Mouse (Mus musculus): ENCODE data around the gene Fam72a. TPM values are rescaled to one million over a fixed set of nuclear protein-coding genes. Genes with fewer than 3 reads are reported as not detected.
"Not testable (repeated sequence)": the region's sequence is repeated elsewhere in the genome, so short reads cannot be mapped to it uniquely, and the experiment has no call there.

The Fam72a gene
- polyA plus RNA-seq, 1 experiment from 2014 or later: 5.1 TPM

DNA sequence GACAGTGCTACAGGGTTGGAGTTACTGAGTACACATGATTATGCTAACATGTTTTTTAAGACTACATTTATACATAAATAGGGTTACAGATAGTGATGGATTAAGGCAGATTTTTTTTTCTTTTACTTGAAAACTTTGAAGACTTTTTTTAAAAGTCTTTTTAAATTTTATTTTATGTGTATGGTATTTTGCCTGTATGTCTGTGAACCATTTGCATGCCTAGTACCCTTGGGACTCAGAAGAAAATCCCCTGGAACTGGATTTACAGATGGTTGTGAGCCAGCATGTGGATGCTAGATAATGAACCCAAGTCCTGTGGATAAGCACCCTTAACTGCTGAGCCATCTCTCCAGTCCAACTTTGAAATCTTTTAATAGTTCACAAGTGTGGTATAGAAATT is 25.7 kb downstream of the Fam72a start:
- Histone ChIP-seq H3K9ac (replicated peaks; ENCODE audit: low read length) (no peak overlapping the region), H3K4me3 (ENCODE audit: low read depth, low read length) (no peak overlapping the region), H3K4me1 (ENCODE audit: control insufficient read depth, insufficient read depth, low read length) (0 out of 2 replicates have a peak, but pooled peaks cover 2% of the 10 kb centered on the region), H3K9me3 (replicated peaks; ENCODE audit: control insufficient read depth, low read length) (no peaks in the 10 kb centered on the region), H3K27ac (replicated peaks; ENCODE audit: low read depth, low read length) (no peak overlapping the region), H3K36me3 (replicated peaks; ENCODE audit: control insufficient read depth, insufficient read depth, low read depth, low read length) (no peaks in the 10 kb centered on the region), H3K4me2 (ENCODE audit: low read depth, low read length) (no peak overlapping the region), H3K27me3 (ENCODE audit: control insufficient read depth, insufficient read depth, low read length) (no peaks in the 10 kb centered on the region)
- DNase-seq (ENCODE audit: low spot score) (no peak), ATAC-seq (replicated peaks; ENCODE audit: insufficient number of reproducible peaks, low FRiP score, low TSS enrichment, low read depth) (no peak)

DNA sequence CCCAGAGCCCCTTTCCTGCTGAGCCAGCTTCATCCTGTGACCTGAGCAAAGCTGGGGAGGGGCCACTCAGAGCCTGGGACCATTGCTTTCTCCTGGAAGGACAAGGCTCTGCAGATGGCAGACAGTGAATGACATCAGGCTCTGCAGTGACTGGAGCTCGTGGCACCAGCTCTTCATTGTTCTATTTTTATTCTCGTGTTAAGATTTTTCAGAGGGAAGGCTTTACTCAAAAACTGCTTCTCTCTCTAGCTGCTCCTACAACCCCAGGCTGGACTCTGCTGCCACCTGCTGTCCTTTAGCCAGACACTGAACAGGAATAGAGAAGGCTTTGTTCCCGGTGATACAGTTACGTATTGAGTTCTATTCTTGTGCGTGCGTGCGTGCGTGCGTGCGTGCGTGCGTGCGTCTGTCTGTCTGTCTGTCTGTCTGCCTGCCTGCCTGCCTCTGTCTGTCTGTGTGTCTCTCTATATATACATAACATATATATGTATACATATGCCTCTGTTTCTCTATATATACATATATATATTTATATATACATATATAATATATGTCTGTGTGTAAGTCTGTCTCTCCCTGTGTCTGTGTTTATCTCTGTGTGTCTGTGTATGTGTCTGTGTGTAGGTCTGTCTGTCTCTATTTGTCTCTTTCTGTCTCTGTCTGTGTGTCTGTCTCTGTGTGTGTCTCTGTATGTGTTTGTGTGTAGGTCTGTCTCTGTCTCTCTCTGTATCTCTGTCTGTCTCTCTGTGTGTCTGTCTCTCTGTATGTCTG is 27.5 kb downstream of the Fam72a start:
- H3K4me1 ChIP-seq (ENCODE audit: control insufficient read depth, insufficient read depth, low read length): no peaks in the 10 kb centered on the region
- no peak overlapping the region for H3K4me3 ChIP-seq (ENCODE audit: low read depth, low read length)
- H3K4me2 ChIP-seq (ENCODE audit: low read depth, low read length): no peak overlapping the region
- no peaks in the 10 kb centered on the region for H3K36me3 ChIP-seq (replicated peaks; ENCODE audit: control insufficient read depth, insufficient read depth, low read depth, low read length)
- peak; percentile 91 for ATAC-seq (replicated peaks; ENCODE audit: insufficient number of reproducible peaks, low FRiP score, low TSS enrichment, low read depth)
- no peak overlapping the region for H3K27ac ChIP-seq (replicated peaks; ENCODE audit: low read depth, low read length)
- H3K9ac ChIP-seq (replicated peaks; ENCODE audit: low read length): peak overlapping the region; percentile 57
- no peaks in the 10 kb centered on the region for H3K27me3 ChIP-seq (ENCODE audit: control insufficient read depth, insufficient read depth, low read length)
- peak; percentile 90 for DNase-seq (ENCODE audit: low spot score)
- no peaks in the 10 kb centered on the region for H3K9me3 ChIP-seq (replicated peaks; ENCODE audit: control insufficient read depth, low read length)
- WGBS: 15% methylated on average over 13 of the region's 13 CpGs

DNA sequence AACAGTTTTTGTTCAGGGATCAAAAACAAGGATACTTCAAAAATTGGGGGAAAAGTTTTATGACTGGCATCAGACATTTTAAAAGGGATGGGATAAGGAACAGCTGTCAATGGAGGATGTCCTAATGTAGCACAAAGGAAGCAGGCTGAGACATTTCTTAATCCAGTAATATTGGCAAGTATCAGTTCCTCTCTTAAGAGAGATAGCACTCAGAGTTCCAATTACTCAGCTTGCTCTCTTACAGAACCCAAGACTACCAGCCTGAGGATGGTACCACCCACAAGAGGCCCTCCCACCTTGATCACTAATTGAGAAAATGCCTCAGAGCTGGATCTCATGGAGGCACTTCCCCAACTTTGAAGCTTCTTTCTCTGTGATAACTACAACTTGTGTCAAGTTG is 32.8 kb downstream of the Fam72a start:
- Histone ChIP-seq H3K27ac (replicated peaks; ENCODE audit: low read depth, low read length) (no peak overlapping the region), H3K4me1 (ENCODE audit: control insufficient read depth, insufficient read depth, low read length) (no peaks in the 10 kb centered on the region), H3K36me3 (replicated peaks; ENCODE audit: control insufficient read depth, insufficient read depth, low read depth, low read length) (no peaks in the 10 kb centered on the region), H3K9ac (replicated peaks; ENCODE audit: low read length) (no peak overlapping the region), H3K4me2 (ENCODE audit: low read depth, low read length) (no peak overlapping the region), H3K9me3 (replicated peaks; ENCODE audit: control insufficient read depth, low read length) (no peaks in the 10 kb centered on the region), H3K4me3 (ENCODE audit: low read depth, low read length) (no peak overlapping the region), H3K27me3 (ENCODE audit: control insufficient read depth, insufficient read depth, low read length) (no peaks in the 10 kb centered on the region)
- ATAC-seq (replicated peaks; ENCODE audit: insufficient number of reproducible peaks, low FRiP score, low TSS enrichment, low read depth) (no peak), DNase-seq (ENCODE audit: low spot score) (no peak)

DNA sequence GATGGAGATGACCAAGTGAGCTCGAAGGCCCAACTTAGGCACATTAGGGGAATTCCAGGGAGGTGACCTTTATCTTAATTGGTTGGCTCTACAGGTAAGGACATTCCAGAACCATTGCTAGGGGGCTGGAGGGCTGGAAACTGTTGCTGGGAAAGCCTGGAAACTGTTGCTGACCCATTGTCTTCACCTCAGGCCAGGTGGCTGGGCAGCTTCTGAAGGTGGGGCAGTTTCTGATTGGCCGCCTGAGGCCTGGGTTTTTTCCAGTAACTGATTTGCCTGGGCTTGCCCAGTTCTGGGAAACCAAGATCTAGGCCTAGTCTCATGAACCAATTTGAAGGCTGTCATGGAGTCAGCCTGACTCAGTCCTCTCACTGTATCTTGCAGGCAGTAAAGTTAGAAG is 34.4 kb downstream of the Fam72a start:
- no peaks in the 10 kb centered on the region for H3K27me3 ChIP-seq (ENCODE audit: control insufficient read depth, insufficient read depth, low read length)
- no peaks in the 10 kb centered on the region for H3K4me1 ChIP-seq (ENCODE audit: control insufficient read depth, insufficient read depth, low read length)
- no peaks in the 10 kb centered on the region for H3K9me3 ChIP-seq (replicated peaks; ENCODE audit: control insufficient read depth, low read length)
- H3K4me2 ChIP-seq (ENCODE audit: low read depth, low read length): no peak overlapping the region
- H3K4me3 ChIP-seq (ENCODE audit: low read depth, low read length): no peak overlapping the region
- WGBS: 90% methylated on average over 2 of the region's 2 CpGs
- no peak overlapping the region for H3K27ac ChIP-seq (replicated peaks; ENCODE audit: low read depth, low read length)
- no peaks in the 10 kb centered on the region for H3K36me3 ChIP-seq (replicated peaks; ENCODE audit: control insufficient read depth, insufficient read depth, low read depth, low read length)
- no peak for ATAC-seq (replicated peaks; ENCODE audit: insufficient number of reproducible peaks, low FRiP score, low TSS enrichment, low read depth)
- DNase-seq (ENCODE audit: low spot score): no peak
- H3K9ac ChIP-seq (replicated peaks; ENCODE audit: low read length): no peak overlapping the region

DNA sequence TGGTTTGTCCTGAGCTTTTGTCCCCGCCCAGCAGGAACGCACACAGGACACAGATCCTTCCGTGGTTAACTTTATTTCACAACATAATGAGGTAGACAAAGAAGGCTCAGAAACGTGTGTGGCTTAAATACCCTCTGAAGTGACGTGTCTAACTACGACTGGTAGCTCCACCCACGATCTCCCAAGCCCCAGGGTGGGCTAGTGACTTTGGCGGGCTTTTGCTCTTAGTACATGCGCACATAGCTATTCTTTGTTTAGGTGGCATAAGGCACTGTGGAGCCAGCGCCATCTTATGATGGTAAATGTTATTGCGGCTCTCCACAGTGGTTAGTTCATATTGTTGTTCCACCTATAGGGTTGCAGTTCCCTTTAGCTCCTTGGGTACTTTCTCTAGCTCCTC is 38.4 kb downstream of the Fam72a start:
- H3K4me3 ChIP-seq (ENCODE audit: low read depth, low read length); H3K27me3 ChIP-seq (ENCODE audit: control insufficient read depth, insufficient read depth, low read length); ATAC-seq (replicated peaks; ENCODE audit: insufficient number of reproducible peaks, low FRiP score, low TSS enrichment, low read depth); H3K27ac ChIP-seq (replicated peaks; ENCODE audit: low read depth, low read length); H3K4me1 ChIP-seq (ENCODE audit: control insufficient read depth, insufficient read depth, low read length); H3K36me3 ChIP-seq (replicated peaks; ENCODE audit: control insufficient read depth, insufficient read depth, low read depth, low read length); H3K9me3 ChIP-seq (replicated peaks; ENCODE audit: control insufficient read depth, low read length); H3K9ac ChIP-seq (replicated peaks; ENCODE audit: low read length); H3K4me2 ChIP-seq (ENCODE audit: low read depth, low read length): not testable (repeated sequence)
- peak; percentile 60 for DNase-seq (ENCODE audit: low spot score)
- WGBS: 37% methylated on average over 11 of the region's 11 CpGs

DNA sequence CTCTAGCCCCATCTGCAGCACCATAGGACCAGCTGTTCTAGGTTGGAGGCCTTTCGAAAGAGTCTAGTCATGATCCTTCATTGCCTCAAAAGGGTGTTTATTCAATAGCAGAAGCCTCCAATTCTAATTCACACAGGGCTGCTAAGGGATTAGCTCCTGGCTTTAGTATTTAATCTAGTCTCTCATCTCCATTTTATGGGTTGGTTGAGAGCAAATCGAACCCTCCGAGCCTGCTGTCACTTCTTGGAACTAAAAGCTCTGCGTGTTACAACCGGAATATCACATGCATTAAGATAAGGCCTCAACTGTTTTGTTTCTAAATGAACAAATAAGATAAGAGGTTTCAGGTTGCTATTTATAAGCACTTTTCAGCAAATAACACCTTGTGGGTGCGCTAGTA is 42.0 kb downstream of the Fam72a start:
- Histone ChIP-seq H3K27me3 (ENCODE audit: control insufficient read depth, insufficient read depth, low read length) (no peaks in the 10 kb centered on the region), H3K9ac (replicated peaks; ENCODE audit: low read length) (no peak overlapping the region), H3K4me2 (ENCODE audit: low read depth, low read length) (no peak overlapping the region), H3K4me3 (ENCODE audit: low read depth, low read length) (no peak overlapping the region), H3K27ac (replicated peaks; ENCODE audit: low read depth, low read length) (no peak overlapping the region), H3K36me3 (replicated peaks; ENCODE audit: control insufficient read depth, insufficient read depth, low read depth, low read length) (no peaks in the 10 kb centered on the region), H3K4me1 (ENCODE audit: control insufficient read depth, insufficient read depth, low read length) (no peaks in the 10 kb centered on the region), H3K9me3 (replicated peaks; ENCODE audit: control insufficient read depth, low read length) (no peaks in the 10 kb centered on the region)
- DNase-seq (ENCODE audit: low spot score) (no peak), ATAC-seq (replicated peaks; ENCODE audit: insufficient number of reproducible peaks, low FRiP score, low TSS enrichment, low read depth) (no peak)
- WGBS: 92% methylated on average over 6 of the region's 6 CpGs

DNA sequence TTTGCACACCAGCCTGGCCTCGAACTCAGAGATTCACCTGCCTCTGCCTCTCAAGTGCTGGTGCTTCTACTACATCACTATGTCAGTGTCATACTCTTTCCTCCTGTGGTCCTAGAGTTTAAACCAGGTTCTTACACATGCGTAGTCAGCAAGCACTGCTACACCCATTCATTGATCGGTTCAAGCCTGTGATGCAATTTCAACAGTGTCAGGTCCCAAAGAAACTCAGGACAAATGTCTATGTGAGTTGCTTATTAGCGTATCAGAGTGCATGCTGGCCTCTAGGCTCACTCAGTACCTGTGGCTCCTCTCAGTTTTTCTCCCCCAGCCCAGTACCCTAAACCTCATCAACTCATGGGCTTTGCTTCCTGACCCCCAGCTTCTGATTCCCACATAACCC is 42.7 kb downstream of the Fam72a start:
- no peak overlapping the region for H3K4me3 ChIP-seq (ENCODE audit: low read depth, low read length)
- no peaks in the 10 kb centered on the region for H3K4me1 ChIP-seq (ENCODE audit: control insufficient read depth, insufficient read depth, low read length)
- DNase-seq (ENCODE audit: low spot score) (no peak), ATAC-seq (replicated peaks; ENCODE audit: insufficient number of reproducible peaks, low FRiP score, low TSS enrichment, low read depth) (no peak)
- H3K4me2 ChIP-seq (ENCODE audit: low read depth, low read length): no peak overlapping the region
- H3K36me3 ChIP-seq (replicated peaks; ENCODE audit: control insufficient read depth, insufficient read depth, low read depth, low read length): no peaks in the 10 kb centered on the region
- no peak overlapping the region for H3K27ac ChIP-seq (replicated peaks; ENCODE audit: low read depth, low read length)
- no peaks in the 10 kb centered on the region for H3K27me3 ChIP-seq (ENCODE audit: control insufficient read depth, insufficient read depth, low read length)
- no peaks in the 10 kb centered on the region for H3K9me3 ChIP-seq (replicated peaks; ENCODE audit: control insufficient read depth, low read length)
- no peak overlapping the region for H3K9ac ChIP-seq (replicated peaks; ENCODE audit: low read length)
- WGBS: 92% methylated on average over 4 of the region's 4 CpGs

DNA sequence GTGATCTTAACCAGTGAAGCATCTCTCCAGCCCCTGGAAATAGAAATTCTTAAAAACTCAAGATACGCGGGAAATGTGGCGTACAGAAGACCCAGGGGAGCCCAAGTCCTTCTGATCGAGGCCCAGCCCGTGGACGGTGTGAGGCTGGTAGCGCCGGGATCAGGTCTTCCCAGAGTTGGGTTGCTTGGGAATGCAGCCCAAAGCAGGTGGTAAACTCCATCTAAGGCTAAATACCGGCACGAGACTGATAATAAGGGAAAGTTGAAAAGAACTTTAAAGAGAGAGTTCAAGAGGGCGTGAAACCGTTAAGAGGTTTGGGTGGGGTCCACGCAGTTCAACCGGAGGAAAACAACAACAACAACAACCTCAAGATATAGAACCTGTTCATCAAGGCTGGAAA is 46.0 kb downstream of the Fam72a start:
- Histone ChIP-seq H3K36me3 (replicated peaks; ENCODE audit: control insufficient read depth, insufficient read depth, low read depth, low read length) (no peaks in the 10 kb centered on the region), H3K9ac (replicated peaks; ENCODE audit: low read length) (no peak overlapping the region), H3K27ac (replicated peaks; ENCODE audit: low read depth, low read length) (no peak overlapping the region), H3K4me2 (ENCODE audit: low read depth, low read length) (no peak overlapping the region), H3K27me3 (ENCODE audit: control insufficient read depth, insufficient read depth, low read length) (no peaks in the 10 kb centered on the region), H3K4me1 (ENCODE audit: control insufficient read depth, insufficient read depth, low read length) (no peaks in the 10 kb centered on the region), H3K9me3 (replicated peaks; ENCODE audit: control insufficient read depth, low read length) (no peaks in the 10 kb centered on the region), H3K4me3 (ENCODE audit: low read depth, low read length) (no peak overlapping the region)
- whole genome bisulfite sequencing: 93% methylated on average over 14 of the region's 14 CpGs
- DNase-seq (ENCODE audit: low spot score): peak; percentile 73
- ATAC-seq (replicated peaks; ENCODE audit: insufficient number of reproducible peaks, low FRiP score, low TSS enrichment, low read depth): peak; percentile 80

All from embryonic facial prominence, embryonic 11.5 days (tissue).